Mouse (Mus musculus) thymus, postnatal 25 days (tissue): ENCODE measurements around the gene Ankar.

Experiments used
- DNase-seq: peaks from one replicate; pipeline ENCODE4 v3.0.0; 2022

Gene Ankar

DNA sequence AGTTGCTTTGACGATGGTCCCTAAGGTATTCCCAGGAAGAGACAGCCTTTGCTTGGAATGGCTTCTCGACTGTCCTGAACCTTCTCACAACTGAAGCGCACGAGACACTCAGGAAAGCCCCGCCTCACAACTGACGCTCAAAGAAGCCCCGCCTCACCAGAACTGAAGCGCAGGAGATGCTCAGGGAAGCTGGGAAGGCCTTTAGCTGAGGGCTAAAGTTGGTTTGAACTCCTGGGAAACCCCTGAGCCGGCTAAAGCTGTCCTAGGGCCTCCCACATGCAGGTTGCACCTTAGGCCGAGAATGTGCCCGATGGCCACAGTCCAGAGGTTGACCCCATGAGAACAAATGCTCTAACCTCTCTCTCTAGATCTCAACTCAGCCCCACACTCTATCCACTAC lies at the start of gene Ankar:
Gene Ankar, minus strand, starts transcription at position 101 of the 400 bp plus-strand sequence.
- DNase-seq, result no peak

DNA sequence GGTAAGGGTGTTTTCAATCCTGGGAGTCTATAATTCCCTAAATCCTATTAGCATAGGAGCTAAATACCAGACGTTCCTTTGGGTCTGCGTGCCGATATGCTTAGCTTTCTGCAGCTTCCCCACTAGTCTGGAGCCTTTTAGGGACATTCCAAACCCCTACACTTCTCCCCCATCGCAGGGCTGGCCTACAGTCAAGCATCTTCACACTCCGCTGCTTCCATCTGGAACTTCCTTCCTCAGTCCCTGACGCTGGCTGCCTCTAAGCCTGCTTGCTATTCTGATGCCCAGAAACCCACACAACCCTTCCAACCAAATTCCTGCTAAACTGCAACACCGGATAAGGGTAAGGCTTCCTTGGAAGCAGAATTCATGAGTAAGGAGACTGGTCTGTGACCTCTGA lies 46.0 kb upstream of the Ankar start:
- no peak for DNase-seq

DNA sequence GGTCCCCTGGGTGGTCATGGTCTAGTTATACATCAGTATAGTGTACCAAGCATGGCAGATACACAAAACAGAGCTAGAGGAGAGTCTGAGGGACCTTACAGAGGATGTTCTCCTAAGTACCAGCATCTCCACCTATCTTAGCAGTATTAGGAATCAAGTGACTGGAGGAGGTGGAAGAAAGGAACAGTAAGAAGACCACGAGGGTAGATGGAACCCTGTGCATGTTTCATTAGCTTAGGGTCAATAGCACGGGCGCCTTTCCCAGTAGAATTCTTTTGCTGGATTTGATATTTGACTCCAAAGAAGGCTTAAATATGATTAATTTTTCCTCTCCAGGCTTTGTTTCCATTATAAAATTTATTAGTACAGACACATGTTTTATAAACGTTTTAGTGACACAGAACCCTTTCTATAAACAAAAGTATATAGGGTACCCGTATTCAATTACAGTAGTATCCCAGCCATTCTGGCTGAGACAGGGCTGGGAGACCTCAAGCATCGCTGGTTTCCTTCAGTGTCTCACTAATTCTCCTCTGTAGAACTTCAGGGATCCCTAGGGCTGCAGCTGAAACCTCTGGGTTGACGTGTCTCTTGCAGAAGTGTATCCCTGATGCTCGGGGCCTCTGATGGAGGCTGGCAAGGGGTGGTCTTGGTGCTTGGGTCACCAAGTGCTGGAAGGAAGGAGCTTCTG lies 44.6 kb upstream of the Ankar start:
- DNase-seq, result no peak

DNA sequence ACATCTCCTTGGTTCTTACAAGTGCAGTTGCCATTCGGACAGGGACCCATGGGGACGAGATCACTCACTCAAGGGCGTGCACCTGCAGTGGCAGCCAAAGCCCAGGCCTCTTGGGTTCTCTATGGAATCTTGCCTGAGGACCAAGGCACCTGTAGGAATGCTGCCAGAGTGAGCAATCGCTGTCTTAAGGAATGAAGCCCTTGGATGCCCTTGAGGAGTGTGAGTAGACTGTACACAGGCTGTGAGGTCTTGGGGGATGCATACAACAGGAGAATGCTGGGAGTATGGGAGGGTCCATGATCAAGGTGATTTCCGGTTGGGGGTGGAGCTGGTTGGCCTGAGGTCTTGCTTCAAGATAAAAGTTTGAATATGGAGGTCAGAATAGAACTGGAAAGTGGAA lies 41.0 kb upstream of the Ankar start:
- no peak for DNase-seq

DNA sequence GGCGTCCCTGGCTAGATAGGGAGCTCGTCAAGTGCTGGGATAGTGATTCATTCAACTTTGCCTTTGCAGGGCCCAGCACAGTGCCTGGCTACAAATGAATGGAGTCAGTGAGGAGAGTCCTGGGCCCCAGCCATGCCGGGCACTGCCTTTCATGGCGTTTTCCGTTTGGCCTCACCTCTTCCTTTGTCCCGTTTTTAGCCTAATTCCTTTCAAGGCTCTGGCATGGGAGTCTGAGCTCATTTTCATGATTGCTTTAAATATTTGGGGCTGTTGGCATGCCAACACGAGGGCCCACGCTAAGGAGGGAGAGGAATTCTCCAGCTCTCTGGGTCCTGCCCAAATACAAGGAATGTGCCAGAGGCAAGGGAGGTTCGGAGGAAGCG lies 39.3 kb upstream of the Ankar start:
- no peak for DNase-seq

DNA sequence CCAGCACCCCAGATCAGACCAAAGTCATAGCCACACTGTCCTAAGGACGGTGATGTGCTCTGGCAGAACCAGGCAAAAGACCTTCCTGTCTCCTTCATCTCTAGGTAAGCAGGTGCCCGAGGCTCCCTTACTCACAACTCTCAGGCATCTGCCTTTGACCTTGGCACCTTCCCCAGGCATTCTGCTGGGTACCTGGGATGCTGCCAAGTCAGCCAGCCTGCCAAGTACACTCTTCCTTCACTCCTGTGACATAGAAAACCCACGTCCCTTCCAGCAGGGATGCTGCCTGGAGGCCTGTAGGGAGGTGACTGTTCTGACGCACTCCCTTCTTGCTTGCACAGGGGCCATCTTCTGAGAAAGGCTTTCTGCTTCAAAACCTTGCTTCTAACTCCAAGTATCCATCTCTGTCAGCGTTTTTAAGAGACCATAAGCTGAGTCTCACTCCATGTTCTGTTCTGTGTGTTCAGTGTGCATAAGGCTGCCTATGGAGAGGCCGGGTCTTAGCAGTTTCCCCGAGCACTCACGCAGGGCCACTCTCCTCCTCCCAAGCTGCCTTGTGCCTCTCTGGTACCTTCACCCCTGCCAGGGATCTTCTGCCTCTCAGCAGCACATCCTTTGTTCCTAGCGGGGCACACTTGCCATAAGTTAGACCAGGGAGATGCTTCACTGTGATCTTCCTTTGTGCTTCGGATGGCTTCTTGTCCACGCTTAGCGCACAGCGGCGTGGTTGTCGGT lies 38.7 kb upstream of the Ankar start:
- no peak for DNase-seq

DNA sequence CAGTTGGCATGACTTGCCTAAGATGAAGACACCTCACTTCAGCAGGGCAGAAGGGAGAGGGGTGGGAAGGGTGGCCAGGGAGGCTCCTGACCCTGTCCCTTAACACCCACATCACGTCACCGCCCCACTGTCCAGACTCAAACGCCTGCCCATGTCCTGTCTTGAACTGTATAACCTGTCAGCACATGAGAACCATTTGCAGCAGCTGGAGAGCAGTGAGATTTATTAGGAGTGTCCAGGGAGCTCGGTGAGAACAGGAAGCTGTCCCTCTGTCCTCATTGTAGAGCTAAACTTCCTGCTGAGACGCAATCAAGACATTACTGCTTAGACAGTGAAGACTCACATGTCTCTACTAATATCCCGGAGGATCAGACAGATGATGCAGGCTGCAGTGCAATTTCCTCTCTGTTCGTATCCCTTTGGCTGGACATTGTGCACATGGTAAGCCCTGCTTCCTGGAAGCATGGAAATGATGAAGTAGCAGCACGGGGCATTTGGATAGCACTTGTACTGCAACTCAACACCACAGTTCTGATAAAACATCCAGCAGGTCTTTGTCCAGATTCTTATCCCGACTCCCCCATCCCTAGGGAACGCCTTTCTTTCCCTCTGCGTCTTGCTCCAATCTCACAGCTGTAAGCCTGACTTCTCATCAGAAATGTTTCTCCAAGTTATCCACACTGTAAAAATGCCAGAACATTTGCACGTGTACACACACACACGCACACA lies 36.2 kb upstream of the Ankar start:
- no peak for DNase-seq

DNA sequence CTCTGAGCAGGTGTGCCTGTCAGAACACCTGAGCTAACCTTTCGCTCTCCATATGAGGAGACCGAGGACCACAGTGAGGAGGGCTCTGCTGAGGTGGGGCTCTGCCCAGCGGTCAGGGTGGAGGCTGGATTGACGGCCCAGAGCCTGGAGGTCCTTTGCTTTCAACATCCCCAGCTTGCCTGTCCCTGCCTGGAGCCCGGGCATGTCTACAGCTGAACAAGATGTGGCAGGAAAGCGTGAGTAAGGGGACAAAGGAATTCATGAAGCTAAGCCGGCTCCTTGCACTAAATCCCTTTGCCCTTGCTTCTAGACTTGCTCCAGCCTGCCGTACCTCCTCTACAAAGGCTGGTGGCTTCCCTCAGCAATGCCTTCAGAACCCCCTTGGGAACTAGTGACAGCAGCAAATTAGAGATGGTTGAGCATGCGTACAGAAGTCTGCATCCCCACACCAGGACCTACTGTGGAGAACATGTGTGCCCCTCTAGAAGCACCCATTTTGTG lies 32.9 kb upstream of the Ankar start:
- no peak for DNase-seq

DNA sequence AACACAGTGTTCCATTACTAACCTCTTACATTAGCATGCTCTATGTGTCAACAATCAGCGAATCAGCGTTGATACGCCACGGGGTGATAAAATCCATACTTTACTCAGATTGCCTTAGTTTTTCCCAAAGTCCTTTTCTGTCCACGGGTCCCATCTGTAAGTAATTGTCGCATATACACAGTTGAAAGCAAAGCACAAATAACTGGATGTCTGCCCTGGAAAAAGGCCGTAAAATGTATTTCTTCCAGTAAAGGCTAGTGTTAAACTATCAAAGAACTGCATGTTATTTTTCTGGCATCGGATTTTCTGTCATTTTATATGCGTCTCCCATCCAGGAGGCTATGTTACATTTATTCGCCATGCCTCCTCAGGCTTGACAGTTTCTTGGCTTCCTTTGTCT lies 29.7 kb upstream of the Ankar start:
- DNase-seq, result no peak

DNA sequence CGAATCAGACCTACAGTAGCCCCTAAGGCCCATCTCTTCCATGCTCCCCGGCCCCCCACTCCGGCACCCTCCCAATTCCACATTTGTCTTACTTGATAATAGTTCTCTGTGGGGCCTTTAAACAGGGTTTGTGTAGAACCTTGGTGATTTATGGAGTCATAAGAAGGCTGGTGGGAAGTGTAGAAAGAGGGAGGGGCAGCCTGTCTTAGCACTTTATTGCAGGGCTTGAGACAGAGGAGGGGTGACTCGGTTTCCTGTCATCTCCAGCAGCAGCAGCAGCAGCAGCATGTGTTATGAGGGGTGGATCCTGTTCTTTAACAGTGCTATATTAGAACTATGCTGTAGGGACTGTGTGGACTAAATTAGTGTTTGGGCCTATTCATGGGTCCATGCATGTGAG lies 28.4 kb upstream of the Ankar start:
- DNase-seq, result no peak

DNA sequence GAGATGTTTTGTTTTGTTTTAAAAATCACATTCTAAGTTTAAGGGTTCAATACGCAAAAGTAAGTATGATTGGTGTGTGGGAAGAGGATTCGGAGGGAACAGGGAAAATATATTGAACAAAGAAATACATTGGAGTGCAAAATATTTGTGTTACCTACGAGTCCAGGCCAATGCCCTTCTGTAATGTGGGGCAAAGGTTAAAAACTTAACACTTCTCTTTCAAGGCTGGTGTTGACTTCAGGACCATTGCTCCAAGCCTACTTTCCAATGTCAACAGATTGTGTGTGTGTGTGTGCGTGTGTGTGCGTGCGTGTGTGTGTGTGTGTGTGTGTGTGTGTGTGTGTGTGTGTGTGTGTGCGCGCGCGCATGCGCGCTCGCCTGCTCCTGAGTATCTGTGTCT lies 25.6 kb upstream of the Ankar start:
- no peak for DNase-seq

DNA sequence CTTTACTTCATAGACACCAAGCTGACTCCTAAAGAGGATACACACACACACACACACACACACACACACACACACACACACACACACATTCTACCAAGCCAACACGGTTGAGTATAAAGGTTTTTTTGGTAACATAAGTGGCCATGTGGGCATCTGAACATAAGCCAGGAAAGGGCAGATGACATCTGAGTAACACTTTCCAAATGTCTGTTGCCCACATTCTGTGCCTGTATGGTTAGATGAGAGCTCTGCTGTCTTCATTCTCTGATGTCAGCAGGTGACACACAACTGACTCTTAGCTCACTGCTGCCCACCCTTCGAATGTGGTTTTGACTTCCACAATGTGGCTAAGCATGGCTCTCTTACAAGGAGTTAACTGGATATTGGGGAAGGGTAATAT lies 24.0 kb upstream of the Ankar start:
- DNase-seq, result no peak

DNA sequence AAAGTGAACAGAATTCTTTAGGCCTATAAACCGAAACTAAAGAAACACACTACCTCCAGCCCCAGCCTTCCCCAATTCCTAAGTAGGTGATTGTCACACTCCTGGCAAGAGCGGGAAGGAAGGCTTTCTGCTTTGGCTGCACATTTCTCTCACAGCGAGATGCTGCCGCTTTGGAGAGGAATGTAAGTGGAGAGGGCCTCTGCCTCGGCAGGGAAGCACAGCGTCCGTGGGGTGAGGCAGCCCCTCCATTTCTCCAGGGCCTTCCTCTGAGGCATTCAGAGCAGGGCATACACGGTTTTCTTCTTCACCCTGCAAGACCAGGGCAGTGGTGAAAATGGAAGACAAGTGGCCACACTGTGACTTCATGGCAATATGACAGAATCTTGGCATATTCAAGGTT lies 22.3 kb upstream of the Ankar start:
- DNase-seq, result no peak

DNA sequence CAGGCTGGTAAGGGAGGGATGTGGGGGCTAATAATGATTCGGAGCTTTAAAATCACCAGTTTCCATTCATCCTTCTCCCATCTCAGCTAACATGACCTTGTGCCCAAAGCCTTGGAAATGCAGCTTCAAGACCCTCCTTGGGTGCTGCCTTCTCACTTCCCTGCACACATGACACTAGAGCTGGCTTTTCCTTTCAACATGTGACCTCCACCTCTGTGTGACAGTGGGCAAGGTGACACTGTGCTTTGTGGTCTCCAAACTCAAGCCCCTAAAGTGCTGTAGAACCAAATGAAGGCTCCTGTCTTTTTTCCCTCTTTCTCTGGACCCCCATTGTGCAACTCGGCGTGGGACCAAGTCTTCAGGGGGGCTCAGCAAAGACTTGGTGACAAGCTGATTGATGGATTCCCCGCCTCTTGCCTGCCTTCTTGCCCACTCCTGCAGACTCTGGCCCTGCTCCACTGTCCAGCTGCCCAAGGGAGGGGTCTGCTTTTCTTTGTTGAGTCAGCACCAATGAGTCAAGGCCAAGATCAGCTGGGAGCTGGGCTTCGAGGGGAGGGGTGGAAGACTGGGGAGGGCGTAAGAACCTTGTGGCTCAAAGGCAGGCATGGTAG lies 19.8 kb upstream of the Ankar start:
- DNase-seq, result no peak

DNA sequence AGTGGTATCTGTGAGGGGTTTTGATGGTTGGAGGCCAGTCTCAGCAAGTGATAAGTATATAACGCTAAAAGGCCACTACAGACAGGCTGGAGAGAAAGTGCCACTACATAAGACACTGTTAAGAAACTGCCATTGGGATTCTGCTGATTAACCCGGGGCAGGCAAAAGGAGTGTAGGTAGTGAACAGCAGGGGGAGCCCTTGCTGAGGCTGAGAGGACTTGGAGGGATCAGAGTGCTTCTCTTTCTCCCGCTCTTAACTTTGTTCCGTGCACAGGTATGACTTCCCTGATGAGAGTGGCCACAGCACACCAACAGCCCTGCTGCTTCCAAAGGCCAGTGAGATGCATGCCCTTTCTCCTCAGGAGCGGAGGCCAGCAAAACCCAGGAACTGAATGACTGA lies 18.5 kb upstream of the Ankar start:
- peak; percentile 53 for DNase-seq

DNA sequence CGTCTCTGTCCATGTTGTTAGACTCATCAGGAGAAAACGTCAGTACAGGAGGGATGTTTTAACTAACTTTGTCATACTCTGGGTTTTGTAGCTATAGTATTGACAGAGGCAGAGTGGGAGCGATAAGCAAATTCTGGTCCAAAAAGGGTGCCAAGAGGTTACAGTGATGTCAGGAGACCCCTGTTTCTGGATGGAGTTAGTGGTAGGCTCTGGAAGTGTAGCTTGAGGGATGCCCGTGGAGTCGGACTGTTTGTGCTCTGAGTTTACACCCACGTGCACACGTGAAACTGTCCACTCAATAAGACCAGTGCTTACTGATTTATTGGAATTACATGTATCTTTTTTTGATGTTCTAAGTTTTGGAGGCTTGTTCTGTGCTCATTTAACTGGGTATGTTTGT lies 17.2 kb upstream of the Ankar start:
- DNase-seq, result no peak

DNA sequence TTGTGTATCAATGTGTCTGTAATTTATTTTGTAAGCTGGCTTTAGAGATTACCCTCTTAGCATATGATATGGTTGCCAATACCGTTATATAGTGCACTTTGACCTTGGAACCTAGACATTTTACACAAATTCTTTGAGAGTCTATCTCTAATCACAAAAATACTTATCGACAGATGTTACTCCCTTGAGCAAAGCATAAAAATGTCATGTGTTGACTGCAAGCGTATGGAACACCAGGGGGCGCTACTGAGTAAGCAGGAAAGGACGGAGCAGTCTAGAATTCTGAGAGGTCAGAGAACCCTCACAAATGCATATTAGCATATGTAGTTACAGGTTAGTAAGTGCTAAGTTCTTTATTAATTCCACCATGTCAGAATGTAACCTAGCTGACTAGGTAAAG lies 16.5 kb upstream of the Ankar start:
- DNase-seq, result peak; percentile 63

DNA sequence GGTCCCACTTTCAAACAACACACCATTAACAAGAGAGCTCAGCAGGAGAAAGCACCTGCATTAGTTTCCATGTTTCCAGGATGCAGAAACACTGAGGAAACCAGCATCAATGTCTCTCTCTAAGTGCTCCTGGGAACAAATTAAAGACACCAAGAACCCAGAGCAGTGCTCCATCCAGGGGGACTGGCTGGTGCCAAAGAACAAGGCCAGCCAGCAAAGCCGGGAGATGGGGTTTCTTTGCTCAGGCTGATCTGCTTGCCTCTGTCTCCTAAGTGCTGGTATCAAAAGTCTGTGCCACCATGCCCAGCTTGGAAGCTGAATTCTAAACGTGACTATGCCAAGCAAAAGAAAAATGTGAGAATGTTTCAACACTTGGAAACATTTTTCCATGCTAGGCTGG lies 16.0 kb upstream of the Ankar start:
- no peak for DNase-seq

DNA sequence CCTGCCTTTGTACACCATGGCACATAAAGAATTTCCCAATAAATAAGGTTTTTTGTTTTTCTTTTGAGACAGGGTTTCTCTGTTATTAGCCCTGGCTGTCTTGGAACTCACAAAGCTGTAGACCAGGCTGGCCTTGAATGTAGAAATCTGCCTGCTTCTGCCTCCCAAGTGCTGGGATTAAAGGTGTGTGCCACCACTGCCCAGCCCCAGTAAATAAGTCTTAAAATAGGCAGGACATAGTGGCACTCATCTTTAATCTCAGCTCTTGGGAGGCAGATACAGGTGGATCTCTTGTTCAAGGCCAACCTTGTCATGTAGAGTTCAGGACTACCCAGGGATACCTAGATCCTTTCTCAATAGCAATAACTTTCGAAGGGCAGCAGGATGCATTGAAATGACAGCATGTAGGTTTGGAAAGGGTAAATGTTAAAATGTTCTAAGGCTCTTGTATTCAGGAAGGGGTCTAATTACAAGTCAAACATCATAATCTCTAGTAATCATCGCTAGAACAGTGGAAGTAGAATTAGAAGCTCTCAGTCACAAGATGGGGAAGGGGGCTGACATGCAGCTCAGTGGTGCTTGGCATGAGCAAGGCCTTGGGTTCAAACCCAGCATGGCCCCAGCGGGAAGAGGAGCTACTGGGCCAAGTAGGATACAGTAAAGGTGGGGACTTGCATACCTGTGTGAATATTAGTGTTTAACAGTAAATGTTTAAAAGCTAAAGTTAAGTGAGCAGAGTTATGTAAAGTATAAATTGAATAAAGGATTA lies 15.4 kb upstream of the Ankar start:
- DNase-seq, result no peak

DNA sequence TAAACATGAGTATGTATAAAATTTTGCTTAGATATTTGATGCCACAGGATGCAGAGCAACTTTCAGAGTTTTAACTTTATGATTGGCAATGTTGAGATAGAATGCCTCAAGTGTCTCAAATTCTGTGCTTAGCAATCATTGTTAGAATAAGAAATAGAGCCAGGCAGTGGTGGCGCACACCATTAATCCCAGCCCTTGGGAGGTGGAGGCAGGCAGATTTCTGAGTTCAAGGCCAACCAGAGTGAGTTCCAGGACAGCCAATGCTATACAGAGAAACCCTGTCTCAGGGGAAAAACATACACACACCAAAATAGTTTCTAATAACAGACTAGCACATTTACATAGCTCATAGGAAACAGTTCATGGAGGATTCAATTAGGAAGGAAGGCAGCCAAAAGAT lies 14.7 kb upstream of the Ankar start:
- DNase-seq, result no peak

DNA sequence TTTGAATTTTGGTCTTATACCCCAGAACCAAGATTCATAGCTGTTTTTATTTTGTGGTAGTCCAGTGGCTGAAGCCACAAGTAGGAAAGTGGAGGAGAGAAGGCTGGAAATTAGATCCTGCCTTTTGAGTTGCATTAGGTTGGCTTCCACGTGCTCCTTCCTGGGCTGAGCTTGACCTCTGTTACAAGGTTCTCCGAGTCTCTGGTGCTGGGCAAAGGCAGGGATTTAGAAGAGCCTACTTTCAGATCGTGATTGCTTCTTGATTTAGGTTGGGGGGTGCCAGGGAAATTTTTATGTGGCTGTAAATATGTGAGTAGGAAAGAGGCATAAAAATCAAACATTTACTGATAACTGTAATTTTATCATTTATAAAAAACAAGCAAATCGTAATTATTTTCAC lies 14.2 kb upstream of the Ankar start:
- no peak for DNase-seq

DNA sequence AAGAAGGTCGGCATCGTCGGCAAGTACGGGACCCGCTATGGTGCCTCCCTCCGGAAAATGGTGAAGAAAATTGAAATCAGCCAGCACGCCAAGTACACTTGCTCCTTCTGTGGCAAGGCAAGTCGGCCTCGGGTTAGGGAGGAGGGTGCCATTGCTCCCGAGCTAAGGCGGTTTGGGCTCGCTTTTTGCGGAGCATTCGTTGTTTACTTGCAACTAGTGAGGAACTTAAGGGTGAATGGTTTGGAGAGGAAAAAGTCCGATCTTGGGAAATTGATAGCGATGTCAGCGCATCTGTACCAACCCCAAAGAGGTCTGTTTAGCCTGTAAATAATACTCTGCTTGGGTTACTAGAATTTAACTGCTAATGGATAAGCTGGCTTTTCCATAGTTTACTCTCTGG lies 11.3 kb upstream of the Ankar start:
- DNase-seq, result no peak
